Mouse (Mus musculus) heart, postnatal 0 days (tissue): ENCODE results near the gene Hmgb2. TPM values are rescaled to one million over a fixed set of nuclear protein-coding genes. Genes with fewer than 3 reads are reported as not detected.
"Not testable (repeated sequence)": the region's sequence is repeated elsewhere in the genome, so short reads cannot be mapped to it uniquely, and the experiment has no call there.

Experiments
- ATAC-seq: fragments of 200-750 bp; cut with Nextera tagmentation; 2 replicates; pipeline ENCODE4 v1.8.0; 2017; ENCODE audit warnings: low read depth, moderate number of reproducible peaks, moderate library complexity; ENCODE audit not compliant: insufficient read depth
- DNase-seq: peaks from one replicate; pipeline ENCODE4 v3.0.0-alpha.2; 2016; ENCODE audit warnings: low spot score
- H3K27ac ChIP-seq: fragments of 300-500 bp; sonication (generic); 2 replicates; pipeline ENCODE4 v1.5.1; 2014; ENCODE audit warnings: low read depth, mild to moderate bottlenecking
- H3K27me3 ChIP-seq: fragments of 300-500 bp; sonication (generic); 2 replicates; pipeline ENCODE4 v1.6.1; 2014; ENCODE audit warnings: low read length, mixed read lengths; ENCODE audit not compliant: control insufficient read depth, insufficient read depth
- H3K36me3 ChIP-seq: fragments of 300-500 bp; sonication (generic); replicated peaks from 2 replicates; pipeline ENCODE4 v1.6.1; 2014; ENCODE audit warnings: low read length, mixed read lengths; ENCODE audit not compliant: control insufficient read depth, insufficient read depth
- H3K4me1 ChIP-seq: fragments of 300-500 bp; sonication (generic); 2 replicates; pipeline ENCODE4 v1.6.1; 2014; ENCODE audit warnings: antibody characterized with exemption; ENCODE audit not compliant: control insufficient read depth, insufficient read depth
- H3K4me2 ChIP-seq: fragments of 300-500 bp; sonication (generic); 2 replicates; pipeline ENCODE4 v1.6.1; 2014; ENCODE audit warnings: low read depth, mild to moderate bottlenecking, low read length, moderate library complexity
- H3K4me3 ChIP-seq: fragments of 300-500 bp; sonication (generic); 2 replicates; pipeline ENCODE4 v1.5.1; 2014; ENCODE audit warnings: low read depth, low read length
- H3K9ac ChIP-seq: fragments of 300-500 bp; sonication (generic); replicated peaks from 2 replicates; pipeline ENCODE4 v1.6.1; 2014; ENCODE audit warnings: low read depth, low read length, mixed read lengths
- H3K9me3 ChIP-seq: fragments of 300-500 bp; sonication (generic); replicated peaks from 2 replicates; pipeline ENCODE4 v1.6.1; 2016; ENCODE audit warnings: low read length; ENCODE audit not compliant: control insufficient read depth
- CTCF ChIP-seq: IDR thresholded peaks from 2 replicates; pipeline ENCODE4 v1.5.1; 2016; ENCODE audit warnings: antibody characterized with exemption, control low read depth, low read depth
- EP300 ChIP-seq: IDR thresholded peaks from 2 replicates; pipeline ENCODE4 v1.6.1; 2016; ENCODE audit warnings: antibody characterized with exemption, low read depth
- WGBS: fragments of 180-500 bp; shearing (Covaris S2); extraction: QIAGEN DNeasy Blood & Tissue Kit; methylation state at CpG from one replicate; pipeline ENCODE4 v1.1.7; 2014; 5-methylcytosine and 5-hydroxymethylcytosine counted together
- polyA plus RNA-seq: library from polyadenylated mRNA; unstranded; fragments of >200 nt; fragmentation: Nextera tagmentation; extraction: Ambion mirVana; gene quantifications from 2 replicates; pipeline ENCODE4 v1.2.1, GENCODE M21; 2015
- total RNA-seq: library from RNA; depleted of rRNA; stranded (reverse); fragments of >200 nt; gene quantifications from 2 replicates; pipeline ENCODE4 v1.2.3, GENCODE M21; 2014; ENCODE audit warnings: low replicate concordance

The Hmgb2 gene
- total and polyA plus RNA-seq, 2 experiments from 2014 or later, result 25.6 to 145 TPM

GRCm38 (mm10) chr8:57498494-57498846 is 13.2 kb upstream of the Hmgb2 start:
- Histone ChIP-seq H3K9me3 (no peaks in the 10 kb centered on the region), H3K27me3 (no peaks in the 10 kb centered on the region), H3K4me1 (no peaks in the 10 kb centered on the region), H3K9ac (peak overlapping the region; percentile 37; the same call in 1 of the 2 replicates), H3K36me3 (peaks cover 4% of the 10 kb centered on the region; the same call in 1 of the 2 replicates), H3K4me2 (peak overlapping the region; percentile 57), H3K27ac (0 out of 2 replicates have a peak overlapping the region, but pooled peaks have one; percentile 16), H3K4me3 (peak overlapping the region; percentile 36)
- no peak for ATAC-seq
- no peak for TF ChIP-seq CTCF
- TF ChIP-seq EP300, result no peak
- no peak for DNase-seq
- WGBS, result 44% methylated on average over 8 of the region's 8 CpGs

GRCm38 (mm10) chr8:57498847-57499511 is 12.7 kb upstream of the Hmgb2 start:
- WGBS, result 35% methylated on average over 17 of the region's 17 CpGs
- Histone ChIP-seq H3K9ac (no peak overlapping the region; the same call in 1 of the 2 replicates), H3K9me3 (no peaks in the 10 kb centered on the region), H3K4me3 (peak overlapping the region; percentile 36), H3K4me2 (peak overlapping the region; percentile 57), H3K4me1 (no peaks in the 10 kb centered on the region), H3K27ac (peak overlapping the region; percentile 16), H3K27me3 (no peaks in the 10 kb centered on the region), H3K36me3 (peaks cover 4% of the 10 kb centered on the region; the same call in 1 of the 2 replicates)
- no peak for TF ChIP-seq EP300
- no peak for TF ChIP-seq CTCF
- DNase-seq (no peak), ATAC-seq (no peak; the same call in 1 of the 2 replicates)

- no peak for ATAC-seq
- TF ChIP-seq CTCF, result peak; percentile 83
- no peak for TF ChIP-seq EP300
- no peak for DNase-seq
- H3K27me3 ChIP-seq, result no peaks in the 10 kb centered on the region
- H3K36me3 ChIP-seq, result no peaks in the 10 kb centered on the region
- H3K27ac ChIP-seq, result no peak overlapping the region; the same call in 1 of the 2 replicates
- no peak overlapping the region for H3K4me3 ChIP-seq
- no peak overlapping the region for H3K4me2 ChIP-seq
- no peak overlapping the region for H3K9ac ChIP-seq
- no peaks in the 10 kb centered on the region for H3K4me1 ChIP-seq
- WGBS, result 46% methylated on average over 5 of the region's 5 CpGs
- H3K9me3 ChIP-seq, result no peaks in the 10 kb centered on the region
Observed at GRCm38 (mm10) chr8:57503641-57504040, 8.1 kb upstream of the Hmgb2 start.

GRCm38 (mm10) chr8:57505500-57505899 is 6.2 kb upstream of the Hmgb2 start:
- H3K4me1 ChIP-seq, H3K4me3 ChIP-seq, H3K27me3 ChIP-seq, H3K9ac ChIP-seq, H3K4me2 ChIP-seq, DNase-seq, ATAC-seq, H3K9me3 ChIP-seq, H3K36me3 ChIP-seq: not testable (repeated sequence)
- WGBS, result 70% methylated on average over 1 of the region's 1 CpGs
- peak overlapping the region; percentile 14 for H3K27ac ChIP-seq

- TF ChIP-seq EP300 (no peak), CTCF (no peak)
- WGBS, result 95% methylated on average over 4 of the region's 4 CpGs
Observed at GRCm38 (mm10) chr8:57507556-57508063, 4.1 kb upstream of the Hmgb2 start.

GRCm38 (mm10) chr8:57508657-57509056 is 3.0 kb upstream of the Hmgb2 start:
- Histone ChIP-seq H3K27ac (peak overlapping the region; percentile 63), H3K27me3 (no peaks in the 10 kb centered on the region), H3K9me3 (no peaks in the 10 kb centered on the region), H3K4me1 (0 out of 2 replicates have a peak, but pooled peaks cover 3% of the 10 kb centered on the region), H3K36me3 (no peaks in the 10 kb centered on the region; the same call in 1 of the 2 replicates), H3K9ac (no peak overlapping the region), H3K4me2 (no peak overlapping the region), H3K4me3 (no peak overlapping the region)
- no peak for TF ChIP-seq EP300
- no peak for ATAC-seq
- WGBS, result 69% methylated on average over 4 of the region's 4 CpGs
- no peak for DNase-seq

More at GRCm38 (mm10) chr8:57507556-57508063, 4.1 kb upstream of the Hmgb2 start:
- Histone ChIP-seq H3K4me1 (no peaks in the 10 kb centered on the region), H3K27me3 (no peaks in the 10 kb centered on the region), H3K4me3 (no peak overlapping the region), H3K27ac (no peak overlapping the region), H3K36me3 (no peaks in the 10 kb centered on the region), H3K9ac (no peak overlapping the region), H3K4me2 (no peak overlapping the region), H3K9me3 (no peaks in the 10 kb centered on the region)
- ATAC-seq (no peak), DNase-seq (no peak)
